Mouse (Mus musculus) neural tube, embryonic 10.5 days (tissue): ENCODE measurements around the gene Lama5.
A peak's percentile ranks its signal among the peaks of the same experiment; 100 is the strongest.
"Not testable (repeated sequence)": the region's sequence is repeated elsewhere in the genome, so short reads cannot be mapped to it uniquely, and the experiment has no call there.

Experiments
- DNase-seq: peaks from one replicate; pipeline ENCODE4 v3.0.0-alpha.2; 2017; ENCODE audit warnings: low spot score; ENCODE audit errors: extremely low spot score

Gene Lama5

GRCm38 (mm10) chr2:180225762-180226378 lies at the start of gene Lama5:
Gene Lama5, minus strand, starts transcription at chr2:180225859.
- DNase-seq: peak; percentile 75

- no peak for DNase-seq
Observed at GRCm38 (mm10) chr2:180274523-180274922, 48.9 kb upstream of the Lama5 start.

GRCm38 (mm10) chr2:180273394-180274244 lies 48.0 kb upstream of the Lama5 start, which contains the start of gene Cables2:
Gene Cables2, minus strand, starts transcription at chr2:180273496.
- DNase-seq: peak; percentile 93

GRCm38 (mm10) chr2:180272884-180273321 lies 47.2 kb upstream of the Lama5 start:
- peak; percentile 75 for DNase-seq

GRCm38 (mm10) chr2:180271804-180272395 lies 46.2 kb upstream of the Lama5 start:
- no peak for DNase-seq

GRCm38 (mm10) chr2:180270537-180271255 lies 45.0 kb upstream of the Lama5 start:
- no peak for DNase-seq

GRCm38 (mm10) chr2:180269329-180269728 lies 43.7 kb upstream of the Lama5 start:
- no peak for DNase-seq

- no peak for DNase-seq
Observed at GRCm38 (mm10) chr2:180267955-180268354, 42.3 kb upstream of the Lama5 start.

GRCm38 (mm10) chr2:180262891-180263290 lies 37.2 kb upstream of the Lama5 start:
- no peak for DNase-seq

- no peak for DNase-seq
Observed at GRCm38 (mm10) chr2:180262441-180262840, 36.8 kb upstream of the Lama5 start.

GRCm38 (mm10) chr2:180261901-180262300 lies 36.2 kb upstream of the Lama5 start:
- DNase-seq: no peak

GRCm38 (mm10) chr2:180260610-180261480 lies 35.2 kb upstream of the Lama5 start:
- no peak for DNase-seq

- not testable (repeated sequence) for DNase-seq
Observed at GRCm38 (mm10) chr2:180259826-180260609, 34.4 kb upstream of the Lama5 start.

- DNase-seq: not testable (repeated sequence)
Observed at GRCm38 (mm10) chr2:180258951-180259484, 33.4 kb upstream of the Lama5 start.

- no peak for DNase-seq
Observed at GRCm38 (mm10) chr2:180257963-180258865, 32.6 kb upstream of the Lama5 start.

- DNase-seq: peak; percentile 99
Observed at GRCm38 (mm10) chr2:180257001-180257521, 31.4 kb upstream of the Lama5 start, which contains the start of gene Rps21. Gene Rps21, plus strand, starts transcription at chr2:180257377.

- DNase-seq: no peak
Observed at GRCm38 (mm10) chr2:180256296-180257000, 30.8 kb upstream of the Lama5 start.
